Mouse (Mus musculus) adrenal gland, adult 2 months (tissue): ENCODE data around the gene Lgals4. TPM values are rescaled to one million over a fixed set of nuclear protein-coding genes. Genes with fewer than 3 reads are reported as not detected.
"Not testable (repeated sequence)": the region's sequence is repeated elsewhere in the genome, so short reads cannot be mapped to it uniquely, and the experiment has no call there.

Source experiments
- DNase-seq: peaks from one replicate; pipeline ENCODE4 v3.0.0; 2021
- polyA plus RNA-seq: library from polyadenylated mRNA; depleted of rRNA; stranded (reverse); fragments of >200 nt; gene quantifications from 2 replicates; pipeline ENCODE4 v1.2.3, GENCODE M21; 2012; rRNA removed
- total RNA-seq, 2 experiments: library from RNA; stranded (reverse); gene quantifications; 2 replicates each; pipeline ENCODE4 v1.2.3; 2021

Lgals4 gene
- total and polyA plus RNA-seq, 3 experiments = 7.4 to 20.5 (median 9.4) TPM

- DNase-seq = peak; percentile 90
Measured at GRCm38 (mm10) chr7:28865481-28866300, 32.0 kb downstream of the Lgals4 start.

DNA sequence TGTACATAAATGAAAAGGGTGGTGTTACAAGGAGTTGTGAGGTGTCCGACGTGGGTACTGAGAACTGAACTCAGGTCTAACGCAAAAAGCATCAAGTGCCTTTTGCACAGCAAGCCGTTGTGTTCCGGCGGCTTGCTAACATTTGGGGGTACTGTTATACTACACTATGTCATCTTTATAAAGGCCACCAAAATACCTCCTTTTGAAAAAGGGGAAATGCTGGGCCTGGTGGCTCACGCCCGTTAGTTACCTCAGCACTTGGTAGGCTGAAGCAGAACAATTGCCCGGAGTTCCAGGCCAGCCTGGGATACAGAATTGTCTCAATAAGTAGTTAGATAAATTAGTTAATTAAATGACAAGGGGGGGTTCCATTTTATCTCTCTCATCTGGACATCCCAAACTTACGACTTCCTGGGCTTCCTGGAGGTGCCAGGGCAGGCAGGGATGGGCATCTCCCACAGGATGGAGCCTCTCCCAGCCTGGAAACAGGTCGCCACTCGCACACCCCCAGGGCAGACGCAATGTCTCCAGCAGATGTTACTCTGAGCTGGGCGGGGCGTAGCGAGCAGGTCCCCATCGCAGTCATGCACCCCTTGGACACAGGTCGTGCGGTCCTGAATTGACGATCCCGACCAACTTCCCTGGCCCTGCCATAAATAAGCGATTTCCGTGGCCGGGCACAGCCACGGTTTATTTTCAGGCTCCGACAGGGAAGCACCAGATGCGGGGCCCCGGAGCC is 33.3 kb downstream of the Lgals4 start:
- DNase-seq = no peak

DNA sequence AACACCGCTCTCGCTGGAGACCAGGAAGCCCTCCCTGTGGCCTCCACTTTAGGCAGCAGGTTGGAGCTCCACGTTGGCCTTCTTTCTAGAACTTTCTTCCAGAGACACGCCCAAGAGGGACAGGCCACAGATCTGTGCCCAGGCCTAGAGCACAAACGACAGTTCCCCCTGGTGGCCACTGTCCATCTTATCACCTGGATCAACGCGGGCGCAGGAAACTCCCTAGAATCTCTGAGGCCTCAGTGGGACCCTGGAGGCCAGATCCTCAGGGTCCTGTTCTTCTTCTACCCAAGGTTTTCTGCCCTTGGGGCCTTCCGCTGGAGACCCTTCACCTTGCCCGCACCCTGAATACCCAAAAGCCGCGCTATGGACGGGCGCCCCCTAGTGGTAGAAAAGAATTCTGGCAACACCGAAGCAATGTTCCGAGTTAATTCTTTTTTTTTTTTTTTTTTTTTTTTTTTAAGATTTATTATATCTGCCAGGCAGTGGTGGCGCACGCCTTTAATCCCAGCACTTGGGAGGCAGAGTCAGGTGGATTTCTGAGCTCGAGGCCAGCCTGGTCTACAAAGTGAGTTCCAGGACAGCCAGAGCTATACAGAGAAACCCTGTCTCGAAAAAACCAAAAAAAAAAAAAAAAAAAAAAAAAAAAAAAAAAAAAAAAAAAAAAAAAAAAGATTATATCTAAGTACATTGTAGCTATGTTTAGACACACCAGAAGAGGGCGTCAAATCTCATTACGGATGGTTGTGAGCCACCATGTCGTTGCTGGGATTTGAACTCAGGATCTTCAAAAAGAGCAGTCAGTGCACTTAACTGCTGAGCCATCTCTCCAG is 34.1 kb downstream of the Lgals4 start:
- peak; percentile 79 for DNase-seq

- DNase-seq = no peak
Measured at GRCm38 (mm10) chr7:28870901-28871664, 37.4 kb downstream of the Lgals4 start.

DNA sequence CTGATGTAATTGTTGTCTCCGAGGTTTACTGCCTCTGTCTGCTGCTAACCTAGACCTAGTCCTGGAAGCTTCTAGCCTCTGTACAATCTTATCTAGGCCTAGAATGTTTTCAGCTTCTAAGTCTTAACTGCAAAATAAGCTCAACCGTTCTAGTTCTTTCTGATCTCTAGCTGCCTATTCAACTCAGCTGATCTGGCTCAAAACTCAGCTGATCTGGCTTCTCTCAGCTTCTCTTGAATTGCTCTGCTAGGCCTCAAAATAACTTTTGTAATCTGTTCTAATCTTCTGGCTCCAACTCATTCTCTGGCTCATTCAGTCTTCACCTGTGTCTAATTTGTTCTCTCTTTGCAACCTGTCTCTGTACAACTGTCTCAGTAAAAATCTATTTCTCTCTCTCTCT is 40.9 kb downstream of the Lgals4 start:
- no peak for DNase-seq

- DNase-seq = peak; percentile 59
Measured at GRCm38 (mm10) chr7:28876099-28876498, 42.4 kb downstream of the Lgals4 start.

GRCm38 (mm10) chr7:28877155-28877554 is 43.5 kb downstream of the Lgals4 start:
- no peak for DNase-seq

GRCm38 (mm10) chr7:28877856-28878255 is 44.2 kb downstream of the Lgals4 start:
- no peak for DNase-seq

DNA sequence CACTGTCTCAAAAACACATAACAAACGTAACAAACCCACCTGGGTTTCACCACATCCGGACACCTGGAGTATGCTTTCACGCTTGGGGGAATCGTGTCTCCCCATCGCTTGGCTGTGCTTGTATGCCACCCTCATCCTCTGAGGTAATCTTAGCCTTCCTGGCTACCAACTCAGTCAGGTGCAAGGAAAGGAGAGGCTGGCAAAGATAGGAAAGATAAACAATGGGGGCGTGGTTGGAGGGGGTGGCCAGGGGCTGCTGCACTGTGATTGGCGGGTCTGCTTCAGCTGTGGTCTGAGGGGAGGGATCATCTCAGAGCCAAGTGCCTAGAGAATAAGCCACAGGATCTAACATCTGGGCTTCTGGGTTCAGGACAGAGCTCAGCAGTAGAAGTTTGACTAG is 46.0 kb downstream of the Lgals4 start:
- no peak for DNase-seq

DNA sequence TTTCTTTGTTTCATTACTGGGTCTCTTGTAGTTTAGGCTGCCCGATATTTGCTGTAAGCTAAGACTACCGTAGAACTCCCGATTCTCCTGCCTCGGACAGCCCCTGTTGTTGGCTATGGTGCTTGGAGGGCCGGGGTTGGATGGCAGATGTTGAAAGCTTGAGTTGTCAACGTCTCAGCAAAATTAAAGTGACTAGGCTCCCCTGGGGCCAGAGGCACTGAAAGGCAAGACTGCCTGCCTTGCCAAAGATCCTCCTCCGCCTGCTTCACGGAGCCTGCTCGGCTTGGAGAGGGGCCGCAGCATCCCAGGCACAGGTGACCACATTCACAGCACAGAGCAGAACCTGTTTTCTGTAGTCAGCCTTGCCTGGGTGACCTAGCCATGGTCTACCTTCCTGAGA is 46.9 kb downstream of the Lgals4 start:
- no peak for DNase-seq

- DNase-seq = no peak
Measured at GRCm38 (mm10) chr7:28881199-28881598, 47.5 kb downstream of the Lgals4 start, which contains the start of gene Capn12. TSS of gene Capn12 (plus strand) at chr7:28881422.

DNA sequence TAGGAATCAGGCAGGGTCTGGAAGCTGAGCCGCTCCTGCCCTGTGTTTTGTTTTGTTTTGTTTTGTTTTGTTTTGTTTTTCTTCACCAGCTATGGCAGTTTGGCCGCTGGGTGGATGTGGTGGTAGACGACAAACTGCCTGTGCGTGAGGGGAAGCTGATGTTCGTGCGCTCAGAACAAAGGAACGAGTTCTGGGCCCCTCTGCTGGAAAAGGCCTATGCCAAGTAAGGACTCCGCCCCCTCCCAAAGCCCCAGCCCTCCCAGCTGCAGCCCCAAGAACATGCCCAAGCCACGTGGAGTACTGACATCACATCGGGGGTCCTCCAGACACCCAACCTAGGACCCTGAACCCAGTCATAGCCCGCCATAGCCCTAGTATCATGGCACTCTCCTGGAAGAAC is 49.4 kb downstream of the Lgals4 start:
- DNase-seq = no peak

DNA sequence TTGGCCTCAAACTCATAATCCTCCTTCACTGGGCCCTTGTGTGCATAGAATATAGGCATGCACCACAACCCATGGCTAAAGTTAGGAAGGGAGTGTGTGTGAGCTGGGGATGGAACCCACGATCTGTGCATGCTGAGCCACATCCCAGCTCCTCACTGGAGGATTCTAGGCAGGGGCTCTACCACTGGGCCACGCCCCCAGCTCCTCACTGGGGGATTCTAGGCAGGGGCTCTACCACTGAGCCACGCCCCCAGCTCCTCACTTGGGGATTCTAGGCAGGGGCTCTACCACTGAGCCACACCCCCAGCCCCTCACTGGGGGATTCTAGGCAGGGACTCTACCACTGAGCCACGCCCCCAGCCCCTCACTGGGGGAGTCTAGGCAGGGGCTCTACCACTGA is 50.0 kb downstream of the Lgals4 start:
- DNase-seq = not testable (repeated sequence)

DNA sequence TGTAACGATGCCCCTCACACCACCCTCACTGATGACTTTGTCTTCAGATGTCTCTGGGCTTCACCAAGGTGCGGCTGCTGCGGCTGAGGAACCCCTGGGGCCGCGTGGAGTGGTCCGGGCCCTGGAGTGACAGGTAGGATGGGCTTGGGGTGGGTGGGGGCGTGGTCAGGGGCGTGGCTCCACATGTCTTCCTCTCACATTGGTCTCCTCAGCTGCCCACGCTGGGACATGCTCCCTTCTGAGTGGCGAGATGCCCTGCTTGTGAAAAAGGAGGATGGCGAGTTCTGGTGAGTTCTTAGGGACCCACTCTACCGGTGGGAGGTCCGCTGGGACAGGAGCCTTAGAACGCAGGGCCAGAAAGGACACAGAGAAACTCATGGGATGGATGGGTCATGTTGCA is 52.8 kb downstream of the Lgals4 start:
- DNase-seq = no peak

- DNase-seq = no peak
Measured at GRCm38 (mm10) chr7:28888701-28889161, 55.1 kb downstream of the Lgals4 start.

Other genes starting within 250 kb of the Lgals4 start
- 10 to 100 TPM; 61.0 to 78.2 TPM for gene Samd4b, start 235.7 kb upstream of the Lgals4 start, total RNA-seq
- 127 and 146 TPM in 2 replicates for gene Samd4b, start 235.7 kb upstream of the Lgals4 start, polyA plus RNA-seq
- 10 to 100 TPM; 28.7 to 29.6 TPM for gene Pak4, start 235.7 kb upstream of the Lgals4 start, total RNA-seq
- gene Pak4, start 235.7 kb upstream of the Lgals4 start, polyA plus RNA-seq = 53.5 and 54.9 TPM in 2 replicates
- gene Acp7, start 202.5 kb upstream of the Lgals4 start, total RNA-seq = not detected
- gene Acp7, start 202.5 kb upstream of the Lgals4 start, polyA plus RNA-seq = not detected in 2 replicates
- gene Fbxo27, start 141.0 kb upstream of the Lgals4 start, total RNA-seq = 1 to 10 TPM; 1.7 to 2.6 TPM
- 6.6 and 8.5 TPM in 2 replicates for gene Fbxo27, start 141.0 kb upstream of the Lgals4 start, polyA plus RNA-seq
- gene Fbxo17, start 117.0 kb upstream of the Lgals4 start, total RNA-seq = 1 to 10 TPM; 2.0 to 5.3 TPM
- 11.1 and 14.1 TPM in 2 replicates for gene Fbxo17, start 117.0 kb upstream of the Lgals4 start, polyA plus RNA-seq
- gene Mrps12, start 92.0 kb upstream of the Lgals4 start, total RNA-seq = 10 to 100 TPM; 74.6 to 82.1 TPM
- gene Mrps12, start 92.0 kb upstream of the Lgals4 start, polyA plus RNA-seq = 217 and 245 TPM in 2 replicates
- 10 to 100 TPM; 16.5 to 21.2 TPM for gene Sars2, start 91.9 kb upstream of the Lgals4 start, total RNA-seq
- 42.6 and 43.0 TPM in 2 replicates for gene Sars2, start 91.9 kb upstream of the Lgals4 start, polyA plus RNA-seq
- not detected for gene Ccer2, start 77.7 kb upstream of the Lgals4 start, total RNA-seq
- not detected in 2 replicates for gene Ccer2, start 77.7 kb upstream of the Lgals4 start, polyA plus RNA-seq
- gene Sirt2, start 67.1 kb upstream of the Lgals4 start, total RNA-seq = 10 to 100 TPM; 86.0 to 87.0 TPM
- 57.3 and 59.0 TPM in 2 replicates for gene Sirt2, start 67.1 kb upstream of the Lgals4 start, polyA plus RNA-seq
- 10 to 100 TPM; 38.0 to 62.9 TPM for gene Nfkbib, start 66.3 kb upstream of the Lgals4 start, total RNA-seq
- gene Nfkbib, start 66.3 kb upstream of the Lgals4 start, polyA plus RNA-seq = 97.6 and 122 TPM in 2 replicates
- 1 to 10 TPM; 2.9 to 3.7 TPM for gene Rinl, start 44.9 kb upstream of the Lgals4 start, total RNA-seq
- gene Rinl, start 44.9 kb upstream of the Lgals4 start, polyA plus RNA-seq = 3.0 and 4.1 TPM in 2 replicates
- gene Hnrnpl, start 25.3 kb upstream of the Lgals4 start, total RNA-seq = 100 to 1,000 TPM; 382 to 408 TPM
- gene Hnrnpl, start 25.3 kb upstream of the Lgals4 start, polyA plus RNA-seq = 119 and 120 TPM in 2 replicates
- 100 to 1,000 TPM; 520 to 711 TPM for gene Ech1, start 8.6 kb upstream of the Lgals4 start, total RNA-seq
- 486 and 560 TPM in 2 replicates for gene Ech1, start 8.6 kb upstream of the Lgals4 start, polyA plus RNA-seq
- gene Lgals7, start 30.0 kb downstream of the Lgals4 start, total RNA-seq = under 1 TPM; 0.69 to 0.81 TPM
- 0.97 and 2.8 TPM in 2 replicates for gene Lgals7, start 30.0 kb downstream of the Lgals4 start, polyA plus RNA-seq
- gene Capn12, start 47.6 kb downstream of the Lgals4 start, total RNA-seq = under 1 TPM in 1 of 2 experiments, not detected in 1; 0.14 TPM
- 0.48 and 0.80 TPM in 2 replicates for gene Capn12, start 47.6 kb downstream of the Lgals4 start, polyA plus RNA-seq
- 100 to 1,000 TPM; 247 to 264 TPM for gene Actn4, start 128.5 kb downstream of the Lgals4 start, total RNA-seq
- 301 and 316 TPM in 2 replicates for gene Actn4, start 128.5 kb downstream of the Lgals4 start, polyA plus RNA-seq
- 100 to 1,000 TPM; 259 to 280 TPM for gene Eif3k, start 148.0 kb downstream of the Lgals4 start, total RNA-seq
- gene Eif3k, start 148.0 kb downstream of the Lgals4 start, polyA plus RNA-seq = 118 and 138 TPM in 2 replicates
- gene Map4k1, start 148.2 kb downstream of the Lgals4 start, total RNA-seq = 1 to 10 TPM in 1 of 2 experiments, under 1 TPM in 1; 0.37 to 1.3 TPM
- gene Map4k1, start 148.2 kb downstream of the Lgals4 start, polyA plus RNA-seq = 2.2 TPM in 2 replicates